Mouse (Mus musculus): ENCODE measurements around the gene Pdik1l. TPM values are rescaled to one million over a fixed set of nuclear protein-coding genes. Genes with fewer than 3 reads are reported as not detected.
"Not testable (repeated sequence)": the region's sequence is repeated elsewhere in the genome, so short reads cannot be mapped to it uniquely, and the experiment has no call there.

Pdik1l gene
- polyA plus RNA-seq, 1 experiment: 12.2 TPM

DNA sequence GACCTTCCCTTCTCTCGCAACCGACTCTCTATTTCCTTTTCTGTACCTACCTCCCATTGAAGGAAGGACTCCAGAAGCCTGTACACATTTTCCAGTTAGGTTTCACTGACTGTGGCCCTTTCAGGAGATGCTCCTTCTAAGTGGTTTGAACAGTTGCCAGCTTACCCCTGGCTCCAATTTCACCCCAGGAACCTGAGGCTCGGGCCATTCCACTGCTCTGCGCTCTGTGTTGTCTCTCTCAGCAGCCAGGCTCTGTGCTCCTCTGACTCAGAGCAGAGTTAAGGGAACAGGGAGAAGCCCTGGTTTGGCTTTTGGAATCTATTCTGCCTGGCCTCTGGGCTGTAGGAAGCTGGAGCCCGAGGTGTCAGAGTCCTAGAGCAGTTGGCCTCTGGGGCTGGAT lies 14.4 kb upstream of the Pdik1l start:
- TF ChIP-seq POLR2A (IDR thresholded peaks at IDR 0.05; ENCODE audit: borderline replicate concordance, low read depth, low read length): no peak
- TF ChIP-seq CTCF (IDR thresholded peaks at IDR 0.05; ENCODE audit: low read depth, low read length): no peak
- Histone ChIP-seq H3K4me1 (ENCODE audit: control insufficient read depth, insufficient read depth, low read length) (peaks cover 26% of the 10 kb centered on the region), H3K4me3 (ENCODE audit: insufficient read depth, low read length) (no peak overlapping the region), H3K27ac (ENCODE audit: insufficient read depth, low read depth, low read length) (no peak overlapping the region)

DNA sequence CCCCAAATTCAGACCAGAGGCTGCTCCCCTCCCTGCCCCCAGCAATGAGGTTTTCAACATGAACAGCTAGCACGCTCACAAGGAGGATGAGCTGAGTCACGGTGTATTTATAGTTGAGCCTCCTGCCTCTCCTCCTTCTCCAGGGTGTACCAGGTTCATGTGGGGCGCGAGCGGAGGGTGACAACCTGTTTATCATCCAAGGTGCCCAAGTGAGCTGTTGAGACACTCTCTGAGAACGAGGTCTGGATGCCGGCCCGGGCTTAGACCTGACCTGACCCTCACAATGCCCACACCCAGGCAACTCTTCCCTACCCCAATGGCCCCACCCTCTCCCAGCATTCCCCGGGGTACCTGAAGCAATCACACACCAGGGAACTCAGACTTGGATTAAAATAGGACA lies 12.6 kb upstream of the Pdik1l start:
- peak overlapping the region; percentile 70 for H3K27ac ChIP-seq (ENCODE audit: insufficient read depth, low read depth, low read length)
- H3K4me1 ChIP-seq (ENCODE audit: control insufficient read depth, insufficient read depth, low read length): peaks cover 23% of the 10 kb centered on the region
- TF ChIP-seq CTCF (IDR thresholded peaks at IDR 0.05; ENCODE audit: low read depth, low read length) (no peak), POLR2A (IDR thresholded peaks at IDR 0.05; ENCODE audit: borderline replicate concordance, low read depth, low read length) (no peak)
- H3K4me3 ChIP-seq (ENCODE audit: insufficient read depth, low read length): peak overlapping the region; percentile 60

DNA sequence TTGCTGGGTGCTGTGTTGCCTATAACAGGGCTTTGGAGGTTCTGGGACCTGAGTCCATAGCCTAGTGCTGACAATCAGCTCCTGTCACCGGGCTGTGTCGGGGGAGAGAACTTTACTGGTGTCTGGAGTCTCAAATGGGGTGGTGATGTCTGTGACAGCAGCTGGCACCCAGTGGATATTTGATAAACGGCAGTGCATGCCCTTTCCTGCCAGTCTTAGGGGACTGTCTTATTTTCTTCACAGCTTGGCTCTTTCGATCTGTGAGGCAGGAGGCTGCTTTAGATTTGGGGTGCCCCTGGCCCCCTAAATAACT lies 11.8 kb upstream of the Pdik1l start:
- TF ChIP-seq CTCF (IDR thresholded peaks at IDR 0.05; ENCODE audit: low read depth, low read length) (no peak), POLR2A (IDR thresholded peaks at IDR 0.05; ENCODE audit: borderline replicate concordance, low read depth, low read length) (no peak)
- Histone ChIP-seq H3K27ac (ENCODE audit: insufficient read depth, low read depth, low read length) (peak overlapping the region; percentile 70), H3K4me1 (ENCODE audit: control insufficient read depth, insufficient read depth, low read length) (peaks cover 23% of the 10 kb centered on the region), H3K4me3 (ENCODE audit: insufficient read depth, low read length) (peak overlapping the region; percentile 60; the same call in 1 of the 2 replicates)

DNA sequence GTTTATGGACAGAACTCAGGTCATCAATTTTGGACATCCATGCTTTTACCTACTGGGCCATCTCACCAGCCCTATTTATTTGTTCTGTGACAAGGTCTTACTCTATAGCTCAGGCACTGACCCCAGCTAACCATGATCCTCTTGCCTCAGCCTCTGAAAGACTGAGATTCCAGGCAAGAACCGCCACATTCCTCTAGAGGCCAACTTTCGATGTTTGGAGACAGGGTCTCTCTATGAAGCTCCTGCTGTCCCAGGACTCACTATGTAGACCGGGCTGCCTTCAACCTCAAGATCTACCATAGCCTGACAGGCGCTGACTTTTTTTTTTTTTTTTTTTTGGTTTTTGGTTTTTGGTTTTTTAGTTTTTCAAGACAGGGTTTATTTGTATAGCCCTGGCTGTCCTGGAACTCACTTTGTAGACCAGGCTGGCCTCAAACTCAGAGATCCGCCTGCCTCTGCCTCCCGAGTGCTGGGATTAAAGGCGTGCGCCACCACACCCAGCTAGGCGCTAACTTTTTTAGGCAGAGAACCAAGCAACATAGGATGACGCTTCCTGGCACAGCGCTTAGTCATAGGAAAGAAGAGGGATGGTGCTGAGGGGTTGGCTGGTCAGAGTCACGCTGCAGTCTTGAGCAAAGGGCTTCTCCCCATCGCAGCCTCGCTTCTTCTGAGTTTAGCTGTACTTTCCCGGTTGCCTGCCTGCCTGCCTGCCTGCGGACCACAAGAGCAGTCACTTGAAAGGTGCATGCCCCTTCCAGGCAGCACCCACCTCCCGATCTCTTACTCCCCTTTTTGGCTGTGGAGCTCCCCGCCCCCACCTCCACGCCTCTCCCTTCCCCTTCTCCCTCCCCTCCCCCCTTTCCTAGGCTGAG lies 11.2 kb upstream of the Pdik1l start:
- TF ChIP-seq CTCF (IDR thresholded peaks at IDR 0.05; ENCODE audit: low read depth, low read length) (no peak), POLR2A (IDR thresholded peaks at IDR 0.05; ENCODE audit: borderline replicate concordance, low read depth, low read length) (no peak)
- Histone ChIP-seq H3K4me1 (ENCODE audit: control insufficient read depth, insufficient read depth, low read length) (peaks cover 23% of the 10 kb centered on the region), H3K4me3 (ENCODE audit: insufficient read depth, low read length) (no peak overlapping the region), H3K27ac (ENCODE audit: insufficient read depth, low read depth, low read length) (peak overlapping the region; percentile 17; the same call in 1 of the 2 replicates)

DNA sequence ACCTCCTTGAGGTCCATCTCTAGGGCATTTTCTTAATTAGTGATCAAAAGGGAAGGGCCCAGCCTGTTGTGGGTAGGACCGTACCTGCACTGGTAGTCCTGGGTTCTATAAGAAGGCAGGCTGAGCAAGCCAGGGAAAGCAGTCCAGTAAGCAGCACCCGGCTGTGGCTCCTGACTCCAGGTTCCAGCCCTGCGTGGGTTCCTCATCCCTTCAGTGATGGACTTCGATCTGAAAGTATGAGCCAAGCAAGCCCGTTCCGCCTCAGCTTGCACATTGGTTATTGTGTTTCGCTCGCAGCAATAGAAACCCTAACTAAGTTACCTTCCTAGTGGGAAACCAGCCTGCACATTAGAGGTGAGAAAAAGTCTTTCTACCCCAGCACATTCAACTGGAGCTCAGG lies 9.7 kb upstream of the Pdik1l start:
- no peak overlapping the region for H3K4me3 ChIP-seq (ENCODE audit: insufficient read depth, low read length)
- TF ChIP-seq POLR2A (IDR thresholded peaks at IDR 0.05; ENCODE audit: borderline replicate concordance, low read depth, low read length) (no peak), CTCF (IDR thresholded peaks at IDR 0.05; ENCODE audit: low read depth, low read length) (no peak)
- no peak overlapping the region for H3K27ac ChIP-seq (ENCODE audit: insufficient read depth, low read depth, low read length)
- H3K4me1 ChIP-seq (ENCODE audit: control insufficient read depth, insufficient read depth, low read length): peaks cover 23% of the 10 kb centered on the region

DNA sequence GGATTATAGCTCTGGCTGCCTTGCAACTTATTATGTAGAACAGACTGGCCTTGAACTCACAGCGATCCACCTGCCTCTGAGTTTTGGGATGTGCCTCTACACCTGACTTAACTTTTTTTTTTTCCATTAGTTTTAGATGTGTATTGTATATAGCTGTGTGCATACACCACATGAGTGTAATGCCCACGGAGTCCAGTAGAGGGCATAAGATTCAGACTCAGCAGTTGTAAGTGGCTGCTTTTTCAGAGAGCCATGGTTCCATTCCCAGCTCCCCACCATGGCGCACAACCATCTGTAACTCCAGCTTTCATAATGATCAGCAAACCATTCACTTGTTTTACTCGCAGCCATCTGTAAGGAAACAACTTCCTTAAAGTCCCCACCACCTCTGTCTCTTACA lies 8.8 kb upstream of the Pdik1l start:
- peaks cover 25% of the 10 kb centered on the region for H3K4me1 ChIP-seq (ENCODE audit: control insufficient read depth, insufficient read depth, low read length)
- no peak overlapping the region for H3K27ac ChIP-seq (ENCODE audit: insufficient read depth, low read depth, low read length)
- H3K4me3 ChIP-seq (ENCODE audit: insufficient read depth, low read length): no peak overlapping the region
- TF ChIP-seq POLR2A (IDR thresholded peaks at IDR 0.05; ENCODE audit: borderline replicate concordance, low read depth, low read length): no peak
- no peak for TF ChIP-seq CTCF (IDR thresholded peaks at IDR 0.05; ENCODE audit: low read depth, low read length)

DNA sequence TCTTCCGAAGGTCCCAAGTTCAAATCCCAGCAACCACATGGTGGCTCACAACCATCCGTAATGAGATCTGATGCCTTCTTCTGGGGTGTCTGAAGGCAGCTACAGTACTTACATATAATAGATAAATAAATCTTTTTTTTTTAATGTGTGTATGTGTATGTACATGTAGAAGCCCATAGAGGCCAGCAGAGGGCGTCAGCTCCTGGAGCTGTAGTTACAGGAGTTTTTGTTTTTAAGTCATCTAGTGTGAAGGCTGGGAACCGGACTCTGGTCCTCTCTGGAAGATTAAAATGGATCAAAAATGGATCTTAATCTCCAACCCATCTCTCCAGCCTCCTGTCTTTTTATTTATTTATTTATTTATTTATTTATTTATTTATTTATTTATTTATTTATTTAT lies 8.4 kb upstream of the Pdik1l start:
- H3K4me1 ChIP-seq (ENCODE audit: control insufficient read depth, insufficient read depth, low read length): peaks cover 23% of the 10 kb centered on the region
- not testable (repeated sequence) for H3K4me3 ChIP-seq (ENCODE audit: insufficient read depth, low read length); H3K27ac ChIP-seq (ENCODE audit: insufficient read depth, low read depth, low read length)

DNA sequence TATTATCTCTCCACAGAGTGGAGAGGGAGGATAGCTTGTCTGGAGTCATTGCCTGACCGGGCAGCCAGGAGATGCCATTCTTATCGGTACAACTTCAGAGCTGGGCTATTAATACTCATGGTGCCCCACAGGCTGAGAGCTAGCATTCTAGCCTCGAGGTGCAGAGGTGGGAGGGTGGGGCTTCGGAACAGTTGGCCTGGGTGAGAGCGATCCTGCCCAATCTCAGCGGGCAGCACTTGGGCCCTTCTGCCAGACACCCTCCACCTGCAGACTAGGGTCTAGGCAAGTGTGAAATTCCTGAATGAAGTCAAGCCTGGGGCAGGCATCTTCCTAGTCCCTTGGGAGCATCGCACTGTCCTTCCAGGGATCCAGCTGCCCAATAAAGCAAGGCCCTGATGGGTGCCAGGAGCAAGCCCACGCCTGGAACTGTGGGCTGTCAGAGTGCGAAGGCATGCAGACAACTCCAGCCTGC lies 6.0 kb upstream of the Pdik1l start:
- H3K4me1 ChIP-seq (ENCODE audit: control insufficient read depth, insufficient read depth, low read length): peaks cover 14% of the 10 kb centered on the region
- TF ChIP-seq CTCF (IDR thresholded peaks at IDR 0.05; ENCODE audit: low read depth, low read length): no peak
- no peak for TF ChIP-seq POLR2A (IDR thresholded peaks at IDR 0.05; ENCODE audit: borderline replicate concordance, low read depth, low read length)
- H3K4me3 ChIP-seq (ENCODE audit: insufficient read depth, low read length): no peak overlapping the region
- no peak overlapping the region for H3K27ac ChIP-seq (ENCODE audit: insufficient read depth, low read depth, low read length)

DNA sequence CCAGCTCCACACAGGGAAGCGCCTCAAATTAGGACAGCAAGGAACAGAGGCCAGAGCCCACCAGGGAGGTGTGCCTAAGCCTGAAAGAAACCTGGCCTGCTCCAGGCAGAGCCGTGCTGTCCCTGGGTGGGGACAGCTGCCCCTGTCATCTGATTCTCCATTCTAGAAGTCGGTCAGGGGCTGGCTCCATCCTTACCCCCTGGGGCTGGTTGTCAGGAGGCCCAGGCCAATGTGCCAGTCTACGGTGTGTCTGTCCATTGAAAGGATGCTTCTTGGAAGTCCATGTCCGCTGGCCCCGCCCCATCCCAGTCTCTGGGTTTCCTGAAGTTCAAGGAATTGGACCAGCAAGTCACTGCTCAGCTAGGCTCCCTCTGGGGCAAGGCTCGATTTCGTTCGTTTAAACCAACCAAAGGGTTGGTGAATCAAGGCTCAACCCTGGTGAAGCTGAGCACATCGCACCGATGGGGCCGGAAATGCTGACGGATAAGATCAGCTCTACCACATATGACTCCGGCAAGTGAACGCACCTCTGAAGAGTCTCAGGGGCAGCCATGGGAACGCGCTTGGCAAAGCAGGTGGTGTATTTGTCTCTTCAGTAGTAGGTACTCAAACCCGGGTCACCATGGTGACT lies 5.5 kb upstream of the Pdik1l start:
- H3K4me3 ChIP-seq (ENCODE audit: insufficient read depth, low read length): no peak overlapping the region
- no peak overlapping the region for H3K27ac ChIP-seq (ENCODE audit: insufficient read depth, low read depth, low read length)
- H3K4me1 ChIP-seq (ENCODE audit: control insufficient read depth, insufficient read depth, low read length): peaks cover 19% of the 10 kb centered on the region
- TF ChIP-seq CTCF (IDR thresholded peaks at IDR 0.05; ENCODE audit: low read depth, low read length): no peak
- TF ChIP-seq POLR2A (IDR thresholded peaks at IDR 0.05; ENCODE audit: borderline replicate concordance, low read depth, low read length): no peak

DNA sequence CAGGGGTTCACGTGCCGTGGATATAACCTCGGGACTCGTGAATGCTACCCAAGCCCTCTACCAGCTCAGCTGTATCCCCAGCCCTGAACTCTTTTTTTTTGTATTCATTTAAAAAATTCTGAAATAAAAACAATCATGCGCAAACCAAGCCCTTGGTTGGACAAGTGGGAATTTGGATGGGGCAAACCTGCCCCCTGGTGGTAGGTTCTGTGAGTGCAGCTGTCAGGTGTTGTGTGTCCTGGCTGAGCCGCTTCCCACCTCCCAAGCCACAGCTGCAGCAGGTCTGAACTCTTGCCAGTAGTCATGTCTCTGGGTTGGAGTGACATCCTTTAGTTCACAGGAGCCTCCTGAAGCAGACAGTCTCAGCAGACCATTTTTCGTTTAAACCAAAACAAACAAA lies 4.4 kb upstream of the Pdik1l start:
- Histone ChIP-seq H3K27ac (ENCODE audit: insufficient read depth, low read depth, low read length) (no peak overlapping the region), H3K4me1 (ENCODE audit: control insufficient read depth, insufficient read depth, low read length) (peaks cover 19% of the 10 kb centered on the region), H3K4me3 (ENCODE audit: insufficient read depth, low read length) (no peak overlapping the region)
- TF ChIP-seq POLR2A (IDR thresholded peaks at IDR 0.05; ENCODE audit: borderline replicate concordance, low read depth, low read length) (no peak), CTCF (IDR thresholded peaks at IDR 0.05; ENCODE audit: low read depth, low read length) (peak; percentile 89)

Data from bone marrow macrophage, adult 2 months (primary cell).